Mouse (Mus musculus) stomach, postnatal 0 days (tissue): ENCODE measurements around the gene Lrrc3c.

Experiments used
- CTCF ChIP-seq: IDR thresholded peaks from 2 replicates; pipeline ENCODE4 v1.5.1; 2016; ENCODE audit warnings: antibody characterized with exemption, low read depth, mild to moderate bottlenecking, moderate library complexity
- EP300 ChIP-seq: optimal IDR thresholded peaks from 2 replicates; pipeline ENCODE3; 2016; ENCODE audit warnings: antibody characterized with exemption

GRCm38 (mm10) chr11:98587684-98588546, 10.2 kb upstream of the Lrrc3c start:
- TF ChIP-seq EP300 (no peak), CTCF (no peak)
